Mouse (Mus musculus): ENCODE measurements around the gene Wbp2. TPM values are rescaled to one million over a fixed set of nuclear protein-coding genes. Genes with fewer than 3 reads are reported as not detected.
A peak's percentile ranks its signal among the peaks of the same experiment; 100 is the strongest.
"Not testable (repeated sequence)": the region's sequence is repeated elsewhere in the genome, so short reads cannot be mapped to it uniquely, and the experiment has no call there.

Wbp2 gene
- polyA plus RNA-seq, 1 experiment from 2014 or later: 165 TPM

DNA sequence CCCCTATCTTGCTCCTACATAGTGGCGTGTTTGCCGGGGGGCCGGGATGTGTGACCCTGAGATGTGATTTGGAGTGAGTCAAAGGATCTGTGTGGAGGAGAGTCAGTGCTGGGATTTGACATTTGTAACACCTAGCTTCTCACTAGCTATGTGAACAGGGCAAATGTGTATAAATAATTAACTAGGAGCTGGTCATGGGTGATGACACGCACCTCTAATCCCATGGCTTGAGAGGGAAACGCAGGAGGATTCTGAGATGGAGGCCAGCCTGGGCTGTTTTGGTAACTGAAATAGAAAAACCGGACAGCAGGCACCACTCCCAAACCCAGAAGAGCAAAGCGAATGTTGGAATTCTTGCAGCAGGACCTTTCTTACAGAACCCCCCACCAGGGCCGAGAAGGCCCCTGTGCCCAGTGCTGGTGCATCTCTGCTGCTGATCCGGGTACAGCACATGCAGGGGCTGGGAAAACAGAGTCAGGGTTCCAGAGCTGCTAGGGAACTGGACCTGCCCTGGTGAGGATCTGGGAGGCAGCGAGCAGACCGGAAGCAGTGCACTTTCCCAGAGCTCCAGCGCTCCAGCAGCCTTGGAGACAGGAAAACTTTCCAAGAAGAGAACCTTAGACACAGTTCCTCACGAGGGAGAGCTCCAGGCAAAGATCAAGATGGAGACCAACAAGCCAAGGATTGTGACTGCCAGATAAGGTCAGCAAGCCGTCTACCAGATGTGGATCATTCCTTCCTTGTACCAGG, 12.1 kb upstream of the Wbp2 start:
- Histone ChIP-seq H3K27me3 (replicated peaks) (no peaks in the 10 kb centered on the region), H3K4me2 (no peak overlapping the region), H3K36me3 (replicated peaks) (no peaks in the 10 kb centered on the region), H3K9ac (no peak overlapping the region), H3K9me3 (no peaks in the 10 kb centered on the region), H3K4me1 (peaks cover 8% of the 10 kb centered on the region), H3K4me3 (no peak overlapping the region), H3K27ac (no peak overlapping the region)
- 76% methylated on average over 14 of the region's 14 CpGs for WGBS
- no peak for ATAC-seq (replicated peaks)

DNA sequence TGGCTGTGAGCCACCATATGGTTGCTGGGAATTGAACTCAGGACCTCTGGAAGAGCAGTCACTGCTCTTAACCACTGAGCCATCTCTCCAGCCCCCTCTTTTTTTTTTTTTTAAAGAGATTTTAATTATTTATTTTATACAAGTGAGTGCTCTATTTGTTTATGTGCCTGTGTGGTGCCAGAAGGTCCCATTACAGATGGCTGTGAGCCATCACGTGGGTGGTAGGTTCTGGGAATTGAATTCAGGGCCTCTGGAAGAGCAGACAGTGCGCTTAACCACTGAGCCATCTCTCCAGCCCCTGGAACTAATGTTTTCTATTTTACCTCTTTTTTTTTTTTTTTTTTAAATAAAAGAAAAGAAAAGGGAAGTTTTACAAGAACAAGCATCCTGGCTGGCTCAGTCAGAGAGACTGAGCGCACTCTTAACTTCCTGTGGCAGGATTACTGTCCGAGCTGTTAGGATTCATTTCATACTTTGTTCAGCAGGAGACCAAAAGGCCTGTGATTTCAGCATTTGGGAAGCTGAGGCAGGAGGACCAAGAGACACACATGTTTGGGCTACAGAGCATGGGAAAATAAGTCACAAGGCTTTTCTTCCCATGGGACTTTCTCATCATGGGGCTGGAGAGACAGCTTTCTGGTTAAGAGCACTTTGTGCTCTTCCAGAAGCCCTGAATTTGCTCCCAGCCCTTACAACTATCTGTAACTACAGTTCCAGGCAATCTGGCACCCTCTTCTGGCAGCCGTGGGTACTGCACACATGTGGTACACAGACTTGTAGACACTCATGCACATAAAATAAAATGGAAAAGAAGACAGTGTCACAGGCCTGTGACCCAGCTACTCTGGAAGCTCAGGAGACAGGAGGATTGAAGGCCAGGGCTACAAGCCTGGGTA, 9.7 kb upstream of the Wbp2 start:
- 90% methylated on average over 5 of the region's 5 CpGs for WGBS
- no peak overlapping the region for H3K4me2 ChIP-seq

DNA sequence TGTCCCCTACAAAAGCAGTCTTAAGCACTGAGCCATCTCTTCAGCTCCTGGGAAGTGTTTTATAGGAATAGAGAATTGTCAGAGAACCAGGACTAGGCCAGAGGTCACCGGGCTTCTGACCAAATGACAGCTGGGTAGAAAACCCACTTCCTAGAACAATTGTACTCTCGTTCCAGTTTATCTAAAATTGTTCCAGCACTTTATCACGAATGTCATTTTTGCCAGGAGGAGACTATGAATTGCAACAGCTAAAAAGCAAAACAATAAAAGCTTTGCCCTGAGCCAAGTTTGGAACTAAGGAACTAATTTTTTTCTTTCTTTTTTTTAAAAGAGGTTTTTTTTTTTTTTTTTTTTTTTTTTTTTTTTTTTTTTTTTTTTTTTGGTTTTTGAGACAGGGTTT, 8.8 kb upstream of the Wbp2 start:
- Histone ChIP-seq H3K27ac (no peak overlapping the region), H3K9me3 (no peaks in the 10 kb centered on the region), H3K9ac (no peak overlapping the region), H3K27me3 (replicated peaks) (no peaks in the 10 kb centered on the region), H3K4me1 (no peaks in the 10 kb centered on the region), H3K36me3 (replicated peaks) (no peaks in the 10 kb centered on the region), H3K4me3 (no peak overlapping the region), H3K4me2 (no peak overlapping the region)
- no peak for ATAC-seq (replicated peaks)
- WGBS: 82% methylated on average over 3 of the region's 3 CpGs

More for the DNA sequence above, 9.7 kb upstream of the Wbp2 start:
- Histone ChIP-seq H3K9ac (no peak overlapping the region), H3K4me3 (no peak overlapping the region), H3K27me3 (replicated peaks) (no peaks in the 10 kb centered on the region), H3K36me3 (replicated peaks) (no peaks in the 10 kb centered on the region), H3K9me3 (no peaks in the 10 kb centered on the region), H3K4me1 (no peaks in the 10 kb centered on the region), H3K27ac (no peak overlapping the region)
- no peak for ATAC-seq (replicated peaks)

DNA sequence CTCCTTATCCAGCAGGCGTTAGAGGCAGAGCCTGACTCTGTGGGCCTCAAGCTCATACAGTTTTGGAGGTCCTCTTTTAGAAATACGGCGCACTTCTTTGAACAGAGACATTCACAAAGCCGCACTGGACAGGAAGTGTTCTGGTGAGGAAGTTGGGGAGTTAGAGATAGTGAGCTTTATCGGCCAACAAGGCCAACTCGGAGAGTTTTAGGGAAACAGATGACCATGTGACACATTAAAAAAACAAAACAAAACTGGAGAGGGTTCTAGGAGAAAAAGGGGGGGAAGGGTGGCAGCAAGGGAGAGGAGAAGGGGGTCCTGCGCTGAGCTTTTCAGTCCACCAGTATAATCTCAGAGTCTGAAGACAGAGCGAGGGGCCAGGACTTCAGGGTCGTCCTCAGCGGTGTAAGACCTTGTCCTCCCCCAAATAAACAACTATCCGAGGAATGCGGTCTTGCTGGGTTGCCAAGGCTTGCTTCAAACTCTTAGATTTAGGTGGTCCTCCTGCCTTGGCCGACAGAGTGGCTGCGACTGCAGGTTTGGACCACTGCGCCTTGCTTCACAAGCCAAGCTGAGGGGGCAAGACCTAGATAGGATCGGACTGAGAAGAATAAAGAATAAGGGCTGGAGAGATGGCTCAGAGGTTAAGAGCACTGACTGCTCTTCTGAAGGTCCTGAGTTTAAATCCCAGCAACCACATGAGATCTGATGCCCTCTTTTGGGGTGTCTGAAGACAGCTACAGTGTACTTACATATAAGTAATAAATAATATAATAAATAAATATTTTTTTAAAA, 7.2 kb upstream of the Wbp2 start:
- no peaks in the 10 kb centered on the region for H3K9me3 ChIP-seq
- H3K4me2 ChIP-seq: no peak overlapping the region
- no peak overlapping the region for H3K27ac ChIP-seq
- no peak overlapping the region for H3K9ac ChIP-seq
- H3K4me3 ChIP-seq: no peak overlapping the region
- H3K36me3 ChIP-seq (replicated peaks): no peaks in the 10 kb centered on the region
- no peak for ATAC-seq (replicated peaks)
- H3K27me3 ChIP-seq (replicated peaks): no peaks in the 10 kb centered on the region
- 69% methylated on average over 16 of the region's 16 CpGs for WGBS
- no peaks in the 10 kb centered on the region for H3K4me1 ChIP-seq

DNA sequence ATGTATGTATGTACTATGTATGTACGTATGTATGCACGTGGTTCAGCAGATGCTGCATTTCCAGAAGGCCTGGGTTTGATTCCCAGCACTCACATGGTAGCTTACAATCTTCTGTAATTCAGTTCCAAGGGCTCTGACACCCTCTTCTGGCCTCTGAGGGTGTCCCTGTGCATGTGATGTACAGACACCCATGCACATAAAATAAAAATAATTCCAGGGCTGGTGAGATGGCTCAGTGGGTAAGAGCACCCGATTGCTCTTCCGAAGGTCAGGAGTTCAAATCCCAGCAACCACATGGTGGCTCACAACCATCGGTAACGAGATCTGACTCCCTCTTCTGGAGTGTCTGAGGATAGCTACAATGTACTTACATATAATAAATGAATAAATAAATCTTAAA, 6.2 kb upstream of the Wbp2 start:
- not testable (repeated sequence) for H3K27me3 ChIP-seq (replicated peaks); H3K36me3 ChIP-seq (replicated peaks); ATAC-seq (replicated peaks); H3K4me2 ChIP-seq; H3K9me3 ChIP-seq; H3K27ac ChIP-seq; H3K4me3 ChIP-seq; H3K4me1 ChIP-seq; H3K9ac ChIP-seq
- WGBS: 93% methylated on average over 6 of the region's 6 CpGs

DNA sequence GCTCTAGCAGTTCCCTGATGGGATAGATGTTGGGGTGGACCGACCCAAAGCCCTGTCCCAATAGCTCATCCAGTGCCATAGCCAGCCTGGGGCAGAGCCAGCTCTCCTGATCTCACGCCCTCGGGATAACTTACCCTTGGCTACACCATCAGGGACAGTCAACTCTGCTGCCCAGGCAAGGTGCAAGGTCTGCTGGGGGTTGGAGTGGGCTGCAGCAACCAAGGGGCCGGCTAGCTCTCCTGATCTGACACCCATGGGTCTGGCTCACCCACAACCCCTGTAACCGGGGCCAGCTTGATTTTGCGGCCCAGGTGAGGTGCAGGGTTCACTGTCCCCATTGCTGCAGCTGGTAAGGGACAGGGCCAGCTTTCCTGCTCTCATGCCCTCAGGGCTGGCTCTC, 4.8 kb upstream of the Wbp2 start:
- Histone ChIP-seq H3K27me3 (replicated peaks) (no peaks in the 10 kb centered on the region), H3K4me1 (peaks cover 5% of the 10 kb centered on the region), H3K9me3 (no peaks in the 10 kb centered on the region), H3K27ac (no peak overlapping the region), H3K4me2 (no peak overlapping the region), H3K36me3 (replicated peaks) (no peaks in the 10 kb centered on the region), H3K9ac (no peak overlapping the region), H3K4me3 (no peak overlapping the region)
- WGBS: 84% methylated on average over 6 of the region's 6 CpGs
- no peak for ATAC-seq (replicated peaks)

DNA sequence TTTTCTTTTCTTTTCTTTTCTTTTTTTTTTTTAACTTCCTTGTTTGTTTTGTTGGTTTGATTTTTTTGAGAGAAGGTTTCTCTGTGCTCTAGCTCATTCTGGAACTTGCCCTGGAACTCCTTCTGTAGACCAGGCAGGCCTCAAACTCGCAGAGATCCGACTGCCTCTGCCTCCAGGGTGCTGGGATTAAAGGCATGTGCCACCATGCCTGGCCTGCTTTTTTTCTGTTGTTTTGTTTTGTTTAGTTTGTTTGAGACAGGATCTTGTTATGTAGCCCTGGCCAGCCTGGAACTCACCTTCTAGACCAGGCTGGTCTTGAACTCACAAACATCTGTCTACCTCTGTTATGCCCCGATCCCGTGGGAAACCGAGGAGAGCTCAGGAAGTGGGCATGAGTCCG, 2.8 kb upstream of the Wbp2 start:
- H3K36me3 ChIP-seq (replicated peaks): no peaks in the 10 kb centered on the region
- H3K27ac ChIP-seq: no peak overlapping the region
- H3K27me3 ChIP-seq (replicated peaks): no peaks in the 10 kb centered on the region
- no peak overlapping the region for H3K4me3 ChIP-seq
- no peaks in the 10 kb centered on the region for H3K9me3 ChIP-seq
- 88% methylated on average over 6 of the region's 6 CpGs for WGBS
- H3K4me2 ChIP-seq: no peak overlapping the region
- ATAC-seq (replicated peaks): no peak
- H3K4me1 ChIP-seq: peaks cover 17% of the 10 kb centered on the region
- H3K9ac ChIP-seq: no peak overlapping the region

DNA sequence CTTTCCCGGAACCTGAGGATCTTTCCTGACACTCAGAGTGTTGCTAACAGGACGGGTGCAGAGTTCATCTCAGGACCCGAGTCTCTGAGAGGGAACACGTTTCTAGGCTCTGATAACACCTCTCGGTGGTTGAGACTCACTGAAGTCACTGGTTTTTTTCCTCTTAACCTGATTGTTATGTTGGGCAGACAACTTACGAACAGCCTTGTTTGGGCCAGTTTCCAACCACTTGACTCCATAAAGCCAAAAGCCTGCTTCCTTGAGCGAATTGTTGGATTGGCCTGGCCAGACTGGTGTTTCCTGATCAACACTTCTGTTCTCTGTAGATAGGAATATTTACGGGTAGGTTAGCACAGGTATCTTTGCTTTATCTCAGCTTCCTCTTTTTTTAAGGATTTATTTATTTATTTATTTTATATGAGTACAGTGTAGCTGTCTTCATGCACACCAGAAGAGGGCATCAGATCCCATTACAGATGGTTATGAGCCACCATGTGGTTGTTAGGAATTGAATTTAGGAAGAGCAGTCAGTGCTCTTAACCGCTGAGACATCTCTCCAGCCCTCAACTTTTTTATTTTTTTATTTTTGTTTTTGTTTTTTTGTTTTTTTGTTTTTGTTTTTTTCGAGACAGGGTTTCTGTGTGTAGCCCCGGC, 2.1 kb upstream of the Wbp2 start:
- Histone ChIP-seq H3K27me3 (replicated peaks) (no peaks in the 10 kb centered on the region), H3K9me3 (no peaks in the 10 kb centered on the region), H3K9ac (no peak overlapping the region), H3K4me3 (no peak overlapping the region), H3K36me3 (replicated peaks) (peaks cover under 1% of the 10 kb centered on the region; the same call in 1 of the 2 replicates), H3K27ac (no peak overlapping the region), H3K4me2 (no peak overlapping the region), H3K4me1 (peaks cover 17% of the 10 kb centered on the region)
- ATAC-seq (replicated peaks): no peak
- 88% methylated on average over 11 of the region's 11 CpGs for WGBS

DNA sequence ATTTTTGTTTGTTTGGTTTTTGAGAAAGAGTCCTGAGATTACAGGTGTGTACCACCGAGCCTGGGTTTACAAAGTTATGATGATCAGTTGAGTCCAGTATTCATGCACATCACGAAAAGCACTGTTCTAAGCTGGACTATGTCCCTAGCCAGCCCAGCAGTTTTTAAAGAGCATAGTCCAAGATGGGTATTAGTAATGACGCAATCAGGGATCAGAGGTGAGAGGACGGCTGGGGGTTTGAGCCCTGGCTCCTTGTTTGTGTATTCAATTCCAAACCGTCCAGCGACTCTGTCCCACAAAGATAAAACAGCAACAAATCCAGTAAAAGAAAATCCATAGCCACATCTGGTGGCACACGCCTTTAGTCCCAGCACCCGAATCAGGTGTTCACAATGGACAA, 1.4 kb upstream of the Wbp2 start:
- Histone ChIP-seq H3K27me3 (replicated peaks) (no peaks in the 10 kb centered on the region), H3K4me1 (peaks cover 17% of the 10 kb centered on the region), H3K27ac (no peak overlapping the region), H3K36me3 (replicated peaks) (peaks cover 7% of the 10 kb centered on the region; the same call in 1 of the 2 replicates), H3K9ac (no peak overlapping the region), H3K9me3 (no peaks in the 10 kb centered on the region), H3K4me3 (no peak overlapping the region), H3K4me2 (peak overlapping the region; percentile 56; the same call in 1 of the 2 replicates)
- no peak for ATAC-seq (replicated peaks)
- 91% methylated on average over 8 of the region's 8 CpGs for WGBS

DNA sequence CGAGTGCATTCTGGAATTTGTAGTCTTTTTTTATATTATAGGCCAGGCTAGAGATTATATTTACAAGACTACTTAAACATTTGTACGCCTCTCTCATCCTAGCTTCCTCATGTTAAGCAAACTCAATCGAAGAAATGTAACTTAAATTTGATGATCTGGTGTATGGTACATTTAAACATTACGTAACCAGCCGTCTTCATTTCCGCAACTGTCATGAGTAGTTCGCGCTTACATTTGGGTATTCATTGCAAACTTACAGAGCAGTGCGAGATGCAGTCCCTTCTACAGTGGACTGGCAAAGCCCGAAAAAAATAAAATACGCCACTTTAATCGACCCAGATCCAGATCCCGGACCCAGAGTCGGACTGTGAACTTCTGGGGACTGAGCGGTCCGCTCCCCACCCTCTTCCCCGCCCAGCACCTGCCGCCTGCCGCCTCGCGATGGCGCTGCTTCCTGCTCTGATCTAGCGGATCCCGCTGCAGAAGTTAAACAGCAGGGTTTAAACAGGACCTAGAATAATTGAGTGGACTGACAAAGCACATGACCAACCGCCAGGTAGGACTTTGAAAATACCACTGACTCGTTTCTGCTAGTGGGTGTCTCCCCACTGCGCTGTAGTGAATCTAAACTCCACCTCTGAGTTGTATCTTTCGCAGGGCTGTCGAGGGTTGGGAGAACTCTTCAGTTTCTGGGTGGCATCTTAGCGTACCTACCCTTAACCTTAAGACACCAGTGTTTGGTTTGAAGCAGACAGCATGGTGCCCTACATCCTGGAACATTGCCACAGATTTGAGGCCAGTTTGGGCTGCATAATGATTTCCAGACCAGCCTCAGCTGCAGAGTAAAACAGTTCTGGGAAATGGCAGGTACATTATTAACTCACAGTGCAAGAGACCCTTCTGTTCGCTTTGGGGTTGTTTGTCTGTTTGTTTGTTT, 667 bp upstream of the Wbp2 start:
- no peaks in the 10 kb centered on the region for H3K9me3 ChIP-seq
- 3% methylated on average over 31 of the region's 31 CpGs for WGBS
- H3K4me2 ChIP-seq: peak overlapping the region; percentile 56
- ATAC-seq (replicated peaks): peak; percentile 84
- peak overlapping the region; percentile 50 for H3K4me3 ChIP-seq
- no peaks in the 10 kb centered on the region for H3K27me3 ChIP-seq (replicated peaks)
- H3K27ac ChIP-seq: peak overlapping the region; percentile 77
- H3K4me1 ChIP-seq: peaks cover 17% of the 10 kb centered on the region
- H3K36me3 ChIP-seq (replicated peaks): peaks cover 10% of the 10 kb centered on the region; the same call in 1 of the 2 replicates
- H3K9ac ChIP-seq: peak overlapping the region; percentile 17

DNA sequence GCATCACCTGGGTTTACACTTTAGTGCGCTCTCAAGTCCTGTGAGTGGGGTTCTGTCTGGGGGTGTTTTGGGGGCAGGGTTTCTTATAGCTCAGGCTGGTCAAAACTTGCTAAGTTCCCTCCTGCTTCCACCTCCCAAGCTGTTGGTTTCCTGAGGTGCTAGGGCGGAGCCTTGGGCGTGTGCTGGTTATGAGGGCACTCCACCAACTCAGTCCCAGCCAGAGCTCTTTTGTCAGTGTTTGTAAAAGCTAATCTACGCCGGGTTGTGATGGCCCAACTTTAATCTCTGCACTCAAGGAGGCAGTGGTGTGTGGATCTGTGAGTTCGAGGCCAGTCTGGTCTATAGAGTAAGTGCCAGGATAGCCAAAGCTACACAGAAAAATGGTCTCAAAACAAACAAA, 2.6 kb downstream of the Wbp2 start:
- H3K9ac ChIP-seq: no peak overlapping the region
- WGBS: 92% methylated on average over 6 of the region's 6 CpGs
- H3K4me1 ChIP-seq: peaks cover 18% of the 10 kb centered on the region
- H3K4me3 ChIP-seq: no peak overlapping the region
- no peak for ATAC-seq (replicated peaks)
- H3K9me3 ChIP-seq: no peaks in the 10 kb centered on the region
- peaks cover 33% of the 10 kb centered on the region for H3K36me3 ChIP-seq (replicated peaks)
- no peak overlapping the region for H3K27ac ChIP-seq
- no peaks in the 10 kb centered on the region for H3K27me3 ChIP-seq (replicated peaks)
- no peak overlapping the region for H3K4me2 ChIP-seq
